Comparison of ENCODE assay signal across 34 mouse cellular contexts in genomic region chr11:79766036-79766435, GRCm38 (mm10).
"Had no signal": no experiment of that assay in that cellular context is flagged by ENCODE, and none has a peak within 500 bp of the region (broad histone marks: within the 10 kb centered on the region; RNA-seq: fewer than 3 reads in every experiment).

No protein-coding gene starts in this region.

- DNase-seq: heart, postnatal 10 days; heart, postnatal 14 days; heart, postnatal 36 days; heart, postnatal 4 days; kidney, adult 11 months; kidney, adult 18-20 months; kidney, adult 2 months; kidney, adult 8-10 months; kidney, adult 9 months; kidney, postnatal 10 days; kidney, postnatal 14 days; kidney, postnatal 36 days; kidney, postnatal 4 days; layer of hippocampus, adult 9-11 months; layer of hippocampus, postnatal 36 days had no signal

- H3K9ac ChIP-seq: heart, embryonic 12.5 days; heart, embryonic 13.5 days; heart, embryonic 15.5 days; hindbrain, embryonic 12.5 days; hindbrain, embryonic 13.5 days; hindbrain, embryonic 14.5 days; hindbrain, embryonic 15.5 days; intestine, embryonic 15.5 days; kidney, embryonic 15.5 days had no signal

- H3K4me2 ChIP-seq: heart, embryonic 11.5 days; heart, embryonic 12.5 days; heart, embryonic 13.5 days; heart, embryonic 15.5 days; hindbrain, embryonic 12.5 days; hindbrain, embryonic 13.5 days; hindbrain, embryonic 14.5 days; hindbrain, embryonic 15.5 days; intestine, embryonic 15.5 days; kidney, embryonic 15.5 days had no signal

- H3K36me3 ChIP-seq: heart, embryonic 12.5 days; heart, embryonic 13.5 days; heart, embryonic 15.5 days; hindbrain, embryonic 10.5 days; hindbrain, embryonic 12.5 days; hindbrain, embryonic 13.5 days; hindbrain, embryonic 15.5 days; intestine, embryonic 15.5 days; kidney, embryonic 15.5 days had no signal

- H3K9me3 ChIP-seq: heart, embryonic 15.5 days; hindbrain, embryonic 10.5 days; hindbrain, embryonic 12.5 days; hindbrain, embryonic 15.5 days; intestine, embryonic 15.5 days had no signal

- H3K27ac ChIP-seq: heart, embryonic 13.5 days; heart, embryonic 15.5 days; hindbrain, embryonic 10.5 days; hindbrain, embryonic 12.5 days; hindbrain, embryonic 13.5 days; hindbrain, embryonic 14.5 days; hindbrain, embryonic 15.5 days; hindbrain, postnatal 0 days; intestine, embryonic 15.5 days; kidney, embryonic 15.5 days; kidney, postnatal 0 days; layer of hippocampus, adult 2 months; left cerebral cortex, adult 2 months had no signal

- H3K27me3 ChIP-seq: heart, embryonic 13.5 days; heart, embryonic 15.5 days; hindbrain, embryonic 12.5 days; hindbrain, embryonic 13.5 days; hindbrain, embryonic 15.5 days; intestine, embryonic 15.5 days had no signal

- ATAC-seq: hindbrain, embryonic 16.5 days; hindbrain, postnatal 0 days; inflammation-experienced regulatory T-cells, adult 6 months; intestine, embryonic 15.5 days; intestine, embryonic 16.5 days; intestine, postnatal 0 days had no signal

- H3K4me3 ChIP-seq: heart, embryonic 12.5 days; heart, embryonic 13.5 days; heart, embryonic 15.5 days; hindbrain, embryonic 10.5 days; hindbrain, embryonic 12.5 days; hindbrain, embryonic 13.5 days; hindbrain, embryonic 15.5 days; intestine, embryonic 15.5 days; kidney, embryonic 15.5 days; layer of hippocampus, adult 2 months; left cerebral cortex, adult 2 months had no signal

- H3K4me1 ChIP-seq: heart, embryonic 12.5 days; hindbrain, embryonic 15.5 days; intestine, embryonic 15.5 days had no signal
